Mouse (Mus musculus) splenic B cell, adult 2 months (primary cell): ENCODE measurements at regions not wholly inside any gene's neighbourhood (a gene's known extent, or its start where the extent isn't known, plus 50 kb on each side); places are given as distances from the start of the nearest gene placed in this dataset.

Experiments used
- DNase-seq: peaks from one replicate; pipeline ENCODE4 v3.0.0-alpha.2; 2011; ENCODE audit warnings: low read depth, low spot score
- H3K27me3 ChIP-seq: 2 replicates; pipeline ENCODE4 v1.6.1; 2012; ENCODE audit warnings: mild to moderate bottlenecking, low read length, moderate library complexity, mixed read lengths; ENCODE audit not compliant: control insufficient read depth, poor library complexity, insufficient read depth, severe bottlenecking
- H3K36me3 ChIP-seq: 2 replicates; pipeline ENCODE4 v1.6.1; 2012; ENCODE audit warnings: mild to moderate bottlenecking, low read length, moderate library complexity, mixed read lengths; ENCODE audit not compliant: control insufficient read depth, poor library complexity, insufficient read depth, severe bottlenecking

GRCm38 (mm10) chr11:44156490-44157345 lies 243.1 kb upstream of the Il12b start:
- Histone ChIP-seq H3K27me3 (no peaks in the 10 kb centered on the region), H3K36me3 (no peaks in the 10 kb centered on the region)
- DNase-seq = no peak

GRCm38 (mm10) chr11:44158236-44158635 lies 241.6 kb upstream of the Il12b start:
- no peak for DNase-seq
- H3K27me3 ChIP-seq = no peaks in the 10 kb centered on the region
- no peaks in the 10 kb centered on the region for H3K36me3 ChIP-seq

GRCm38 (mm10) chr11:44161734-44162418 lies 238.0 kb upstream of the Il12b start:
- DNase-seq = no peak
- Histone ChIP-seq H3K36me3 (no peaks in the 10 kb centered on the region), H3K27me3 (no peaks in the 10 kb centered on the region)

GRCm38 (mm10) chr11:44163049-44163448 lies 236.8 kb upstream of the Il12b start:
- Histone ChIP-seq H3K27me3 (no peaks in the 10 kb centered on the region), H3K36me3 (no peaks in the 10 kb centered on the region)
- no peak for DNase-seq

- no peaks in the 10 kb centered on the region for H3K27me3 ChIP-seq
- DNase-seq = no peak
- no peaks in the 10 kb centered on the region for H3K36me3 ChIP-seq
Measured at GRCm38 (mm10) chr11:44163748-44164147, 236.1 kb upstream of the Il12b start.

GRCm38 (mm10) chr11:44164186-44164585 lies 235.7 kb upstream of the Il12b start:
- DNase-seq = no peak
- Histone ChIP-seq H3K36me3 (no peaks in the 10 kb centered on the region), H3K27me3 (no peaks in the 10 kb centered on the region)

- Histone ChIP-seq H3K36me3 (no peaks in the 10 kb centered on the region), H3K27me3 (no peaks in the 10 kb centered on the region)
- DNase-seq = no peak
Measured at GRCm38 (mm10) chr11:44167724-44168500, 232.0 kb upstream of the Il12b start.

- DNase-seq = no peak
- H3K36me3 ChIP-seq = no peaks in the 10 kb centered on the region
- no peaks in the 10 kb centered on the region for H3K27me3 ChIP-seq
Measured at GRCm38 (mm10) chr11:44172478-44172877, 227.4 kb upstream of the Il12b start.

GRCm38 (mm10) chr11:44173196-44173595 lies 226.7 kb upstream of the Il12b start:
- DNase-seq = no peak
- Histone ChIP-seq H3K36me3 (no peaks in the 10 kb centered on the region), H3K27me3 (no peaks in the 10 kb centered on the region)

- no peaks in the 10 kb centered on the region for H3K36me3 ChIP-seq
- DNase-seq = no peak
- no peaks in the 10 kb centered on the region for H3K27me3 ChIP-seq
Measured at GRCm38 (mm10) chr11:44174548-44174947, 225.3 kb upstream of the Il12b start.

GRCm38 (mm10) chr11:44179711-44180110 lies 220.2 kb upstream of the Il12b start:
- Histone ChIP-seq H3K36me3 (no peaks in the 10 kb centered on the region), H3K27me3 (no peaks in the 10 kb centered on the region)
- no peak for DNase-seq

- no peak for DNase-seq
- Histone ChIP-seq H3K36me3 (no peaks in the 10 kb centered on the region), H3K27me3 (no peaks in the 10 kb centered on the region)
Measured at GRCm38 (mm10) chr11:44183823-44184222, 216.0 kb upstream of the Il12b start.

GRCm38 (mm10) chr11:44185218-44185890 lies 214.5 kb upstream of the Il12b start:
- no peak for DNase-seq
- Histone ChIP-seq H3K36me3 (no peaks in the 10 kb centered on the region), H3K27me3 (no peaks in the 10 kb centered on the region)

GRCm38 (mm10) chr11:44188202-44188601 lies 211.7 kb upstream of the Il12b start:
- no peaks in the 10 kb centered on the region for H3K36me3 ChIP-seq
- no peak for DNase-seq
- no peaks in the 10 kb centered on the region for H3K27me3 ChIP-seq
